ENCODE assay signal across 9 mouse cellular contexts in genomic region chr1:134518677-134519076, GRCm38 (mm10). TPM values are rescaled to one million over a fixed set of nuclear protein-coding genes. Genes with fewer than 3 reads are reported as not detected.
DNase-seq lines count a peak whose midpoint lies in the region; ATAC-seq lines count a peak whose summit lies in the region.
"Had no signal": no experiment of that assay in that cellular context is flagged by ENCODE, and none has a peak within 500 bp of the region (broad histone marks: within the 10 kb centered on the region; RNA-seq: fewer than 3 reads in every experiment).

No protein-coding gene starts in this region.

- no peaks in the 10 kb centered on the region for H3K27me3 ChIP-seq in embryonic facial prominence, embryonic 14.5 days (replicated peaks; ENCODE audit: control insufficient read depth, insufficient read depth, low read length)
- no peaks in the 10 kb centered on the region for H3K27me3 ChIP-seq in kidney, embryonic 15.5 days
- H3K27me3 ChIP-seq in liver, embryonic 11.5 days (replicated peaks; ENCODE audit: control insufficient read depth, insufficient read depth, low read length) = peaks cover 5% of the 10 kb centered on the region; the same call in 1 of the 2 replicates

- no peaks in the 10 kb centered on the region for H3K9me3 ChIP-seq in embryonic facial prominence, embryonic 14.5 days (ENCODE audit: control insufficient read depth, low read length)
- H3K9me3 ChIP-seq in kidney, embryonic 15.5 days (replicated peaks) = no peaks in the 10 kb centered on the region
- no peaks in the 10 kb centered on the region for H3K9me3 ChIP-seq in liver, embryonic 11.5 days (ENCODE audit: control insufficient read depth, low read length)

- no peak overlapping the region for H3K27ac ChIP-seq in embryonic facial prominence, embryonic 14.5 days (replicated peaks; ENCODE audit: low read depth, low read length)
- H3K27ac ChIP-seq in kidney, embryonic 15.5 days = no peak overlapping the region
- H3K27ac ChIP-seq in liver, embryonic 11.5 days (ENCODE audit: low read depth, low read length) = no peak overlapping the region

- no peak overlapping the region for H3K4me3 ChIP-seq in embryonic facial prominence, embryonic 14.5 days (ENCODE audit: low read depth, low read length)
- H3K4me3 ChIP-seq in kidney, embryonic 15.5 days (replicated peaks) = no peak overlapping the region
- no peak overlapping the region for H3K4me3 ChIP-seq in liver, embryonic 11.5 days (ENCODE audit: low read depth, low read length)

- 11% methylated on average over 7 of the region's 7 CpGs for WGBS in embryonic facial prominence, embryonic 14.5 days
- 4% methylated on average over 7 of the region's 7 CpGs for WGBS in kidney, embryonic 15.5 days
- WGBS in liver, embryonic 11.5 days = 2% methylated on average over 7 of the region's 7 CpGs

- no peak overlapping the region for H3K9ac ChIP-seq in embryonic facial prominence, embryonic 14.5 days (ENCODE audit: low read depth, low read length)
- H3K9ac ChIP-seq in kidney, embryonic 15.5 days = no peak overlapping the region
- H3K9ac ChIP-seq in liver, embryonic 11.5 days (ENCODE audit: low read depth, low read length) = no peak overlapping the region

- H3K36me3 ChIP-seq in embryonic facial prominence, embryonic 14.5 days (ENCODE audit: control insufficient read depth, insufficient read depth, low read length) = no peaks in the 10 kb centered on the region
- H3K36me3 ChIP-seq in kidney, embryonic 15.5 days = no peaks in the 10 kb centered on the region
- no peaks in the 10 kb centered on the region for H3K36me3 ChIP-seq in liver, embryonic 11.5 days (ENCODE audit: control insufficient read depth, insufficient read depth, low read length)

- H3K4me1 ChIP-seq in embryonic facial prominence, embryonic 14.5 days (ENCODE audit: control insufficient read depth, insufficient read depth, low read length) = peaks cover 13% of the 10 kb centered on the region
- H3K4me1 ChIP-seq in kidney, embryonic 15.5 days = peaks cover 33% of the 10 kb centered on the region
- H3K4me1 ChIP-seq in liver, embryonic 11.5 days (replicated peaks; ENCODE audit: control insufficient read depth, insufficient read depth, low read length) = peaks cover 15% of the 10 kb centered on the region

- no peak overlapping the region for H3K4me2 ChIP-seq in embryonic facial prominence, embryonic 14.5 days (ENCODE audit: low read depth, low read length)
- no peak overlapping the region for H3K4me2 ChIP-seq in kidney, embryonic 15.5 days
- no peak overlapping the region for H3K4me2 ChIP-seq in liver, embryonic 11.5 days

- DNase-seq in CD4-positive, CD25-positive, alpha-beta regulatory T cell, adult 2 months (ENCODE audit: low read depth, low spot score) = peak; percentile 86
- peak; percentile 84 to 94 for DNase-seq in adrenal gland, postnatal 36 days
- peak; percentile 95 for DNase-seq in embryonic facial prominence, embryonic 14.5 days (ENCODE audit: low spot score)
- DNase-seq in heart, adult 8-10 months (ENCODE audit: low spot score) = peak; percentile 92
- peak; percentile 69 for DNase-seq in liver, embryonic 11.5 days (ENCODE audit: low spot score)
- peak; percentile 90 for DNase-seq in testis, postnatal 10 days (ENCODE audit: low spot score)

- ATAC-seq in embryonic facial prominence, embryonic 14.5 days (ENCODE audit: low read depth) = peak; percentile 77
- ATAC-seq in kidney, embryonic 15.5 days (replicated peaks; ENCODE audit: low FRiP score) = peak; percentile 87
- peak; percentile 68 for ATAC-seq in liver, embryonic 11.5 days (replicated peaks; ENCODE audit: low FRiP score)
- ATAC-seq in neutrophil, adult 5-6 weeks (ENCODE audit: extremely low read depth, insufficient number of reproducible peaks, low FRiP score, poor library complexity, severe bottlenecking) = peak; percentile 76

RNA-seq across cellular contexts. Expression of gene Rabif, which starts 24.2 kb away (rescaled TPM):
- 10 to 100 TPM; 27.6 to 37.3 TPM for total RNA-seq in adrenal gland, postnatal 36 days (2021)
- polyA plus RNA-seq in embryonic facial prominence, embryonic 14.5 days (2014; fragmentation: Nextera tagmentation; extraction: Ambion mirVana) = 42.9 and 44.6 TPM in 2 replicates
- 1 to 10 TPM; 7.8 to 9.3 (median 8.2) TPM for total RNA-seq in heart, adult 8-10 months (2022)
- polyA plus RNA-seq in kidney, embryonic 15.5 days (2015; fragmentation: Nextera tagmentation; extraction: Ambion mirVana) = 43.6 and 44.3 TPM in 2 replicates
- polyA plus RNA-seq in liver, embryonic 11.5 days (2014; fragmentation: Nextera tagmentation; extraction: Ambion mirVana) = 35.3 and 37.6 TPM in 2 replicates
- total RNA-seq in neutrophil, adult 5-6 weeks (2017) = 16.9 and 21.1 TPM in 2 replicates

RNA-seq across cellular contexts. Expression of gene Mgat4e, which starts 30.8 kb away (rescaled TPM):
- not detected for total RNA-seq in adrenal gland, postnatal 36 days (2021)
- not detected in 2 replicates for polyA plus RNA-seq in embryonic facial prominence, embryonic 14.5 days (2014; fragmentation: Nextera tagmentation; extraction: Ambion mirVana)
- not detected for total RNA-seq in heart, adult 8-10 months (2022)
- polyA plus RNA-seq in kidney, embryonic 15.5 days (2015; fragmentation: Nextera tagmentation; extraction: Ambion mirVana) = not detected in 2 replicates
- not detected in 2 replicates for polyA plus RNA-seq in liver, embryonic 11.5 days (2014; fragmentation: Nextera tagmentation; extraction: Ambion mirVana)
- total RNA-seq in neutrophil, adult 5-6 weeks (2017) = not detected in 2 replicates
- total RNA-seq: left cerebral cortex, adult 8-10 months had no signal

RNA-seq across cellular contexts. Expression of gene Kdm5b, which starts 41.3 kb away (rescaled TPM):
- 10 to 100 TPM; 44.1 to 45.7 TPM for total RNA-seq in adrenal gland, postnatal 36 days (2021)
- 63.0 and 68.5 TPM in 2 replicates for polyA plus RNA-seq in embryonic facial prominence, embryonic 14.5 days (2014; fragmentation: Nextera tagmentation; extraction: Ambion mirVana)
- total RNA-seq in heart, adult 8-10 months (2022) = 10 to 100 TPM; 11.0 to 11.9 (median 11.4) TPM
- polyA plus RNA-seq in kidney, embryonic 15.5 days (2015; fragmentation: Nextera tagmentation; extraction: Ambion mirVana) = 54.2 and 56.2 TPM in 2 replicates
- polyA plus RNA-seq in liver, embryonic 11.5 days (2014; fragmentation: Nextera tagmentation; extraction: Ambion mirVana) = 30.8 and 32.9 TPM in 2 replicates
- total RNA-seq in neutrophil, adult 5-6 weeks (2017) = 57.0 and 59.7 TPM in 2 replicates
